Mouse (Mus musculus) bone marrow macrophage, adult 2 months (primary cell): ENCODE measurements around the gene Ppp1r14c.

Source experiments
- CTCF ChIP-seq: IDR thresholded peaks from 2 replicates; pipeline ENCODE4 v1.5.1; 2012; ENCODE audit warnings: low read depth, mild to moderate bottlenecking, low read length, moderate library complexity
- POLR2A ChIP-seq: IDR thresholded peaks from 2 replicates; pipeline ENCODE4 v1.6.1; 2012; ENCODE audit warnings: mild to moderate bottlenecking, low read depth, low read length, borderline replicate concordance

DNA sequence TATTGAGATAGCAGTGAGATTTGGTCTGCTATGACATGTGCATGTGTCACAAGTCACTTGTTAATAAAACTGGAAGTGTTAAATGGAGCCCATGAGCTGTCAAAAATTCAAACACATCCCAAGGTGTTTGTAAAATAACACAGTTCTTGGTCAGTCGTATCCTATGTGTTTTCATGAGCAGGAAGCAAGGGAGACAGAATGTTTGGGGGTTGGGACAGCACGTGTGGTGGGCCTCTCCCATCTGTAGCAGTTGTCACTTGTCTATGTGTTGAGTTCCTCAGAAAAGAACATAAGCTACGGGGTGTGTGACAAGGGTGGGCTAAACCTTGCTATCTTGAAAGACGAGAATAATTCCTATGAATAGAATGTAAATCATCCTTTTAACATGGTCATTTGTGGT lies 51.6 kb downstream of the Ppp1r14c start:
- TF ChIP-seq CTCF (no peak), POLR2A (no peak)
